Mouse (Mus musculus) megakaryocyte, embryonic 14.5 days (primary cell): ENCODE measurements around the gene Ccdc85b. TPM values are rescaled to one million over a fixed set of nuclear protein-coding genes. Genes with fewer than 3 reads are reported as not detected.

Source experiments
- H3K27me3 ChIP-seq: replicated peaks from 2 replicates; pipeline ENCODE3; 2012; ENCODE audit warnings: inconsistent platforms
- H3K36me3 ChIP-seq: replicated peaks from 2 replicates; pipeline ENCODE3; 2012; ENCODE audit warnings: low read length, inconsistent platforms, mixed read lengths
- H3K4me1 ChIP-seq: 2 replicates; pipeline ENCODE4 v1.6.1; 2012; ENCODE audit warnings: inconsistent platforms
- H3K4me3 ChIP-seq: replicated peaks from 2 replicates; pipeline ENCODE3; 2012; ENCODE audit warnings: moderate library complexity, mild to moderate bottlenecking, inconsistent platforms
- H3K9me3 ChIP-seq: 2 replicates; pipeline ENCODE4 v1.6.1; 2012; ENCODE audit warnings: inconsistent platforms
- FLI1 ChIP-seq: IDR thresholded peaks from 2 replicates; pipeline ENCODE4 v1.6.1; 2012; ENCODE audit warnings: low read length, inconsistent platforms, mixed read lengths
- GATA1 ChIP-seq: IDR thresholded peaks from 3 replicates; pipeline ENCODE4 v1.6.1; 2012; ENCODE audit warnings: mixed read lengths, low read length, inconsistent platforms, borderline replicate concordance
- polyA plus RNA-seq: library from polyadenylated mRNA; stranded (reverse); fragments of >175 nt; gene quantifications from 2 replicates; pipeline ENCODE4 v1.2.3, GENCODE M21; 2012; ENCODE audit warnings: low replicate concordance; ENCODE audit not compliant: insufficient read depth

Gene Ccdc85b
- polyA plus RNA-seq, 1 experiment, result 12.3 TPM

DNA sequence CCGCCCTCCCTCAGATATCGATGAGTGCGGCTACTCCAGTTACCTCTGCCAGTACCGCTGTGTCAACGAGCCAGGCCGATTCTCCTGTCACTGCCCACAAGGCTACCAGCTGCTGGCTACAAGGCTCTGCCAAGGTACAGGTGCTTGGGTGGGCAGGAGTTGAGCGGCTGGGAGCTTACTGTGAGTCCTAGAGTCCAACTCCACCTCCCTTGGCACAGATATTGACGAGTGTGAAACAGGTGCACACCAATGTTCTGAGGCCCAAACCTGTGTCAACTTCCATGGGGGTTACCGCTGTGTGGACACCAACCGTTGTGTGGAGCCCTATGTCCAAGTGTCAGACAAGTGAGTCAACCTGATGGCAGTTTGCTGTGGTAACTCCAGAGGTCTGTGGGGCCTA, 22.3 kb upstream of the Ccdc85b start:
- H3K27me3 ChIP-seq, result peaks cover 31% of the 10 kb centered on the region
- H3K4me1 ChIP-seq, result peaks cover 12% of the 10 kb centered on the region
- no peaks in the 10 kb centered on the region for H3K9me3 ChIP-seq
- TF ChIP-seq FLI1 (no peak), GATA1 (no peak)
- no peak overlapping the region for H3K4me3 ChIP-seq
- H3K36me3 ChIP-seq, result peaks cover 35% of the 10 kb centered on the region

- Histone ChIP-seq H3K27me3 (peaks cover 50% of the 10 kb centered on the region), H3K4me1 (peaks cover 27% of the 10 kb centered on the region), H3K9me3 (0 out of 2 replicates have a peak, but pooled peaks cover 3% of the 10 kb centered on the region), H3K4me3 (no peak overlapping the region), H3K36me3 (peaks cover 12% of the 10 kb centered on the region)
- TF ChIP-seq GATA1 (no peak), FLI1 (no peak)
Observed at GRCm38 (mm10) chr19:5477668-5478300, 20.1 kb upstream of the Ccdc85b start.

- H3K4me3 ChIP-seq, result no peak overlapping the region
- TF ChIP-seq FLI1 (no peak), GATA1 (no peak)
- peaks cover 50% of the 10 kb centered on the region for H3K27me3 ChIP-seq
Observed at GRCm38 (mm10) chr19:5477004-5477667, 19.4 kb upstream of the Ccdc85b start.

DNA sequence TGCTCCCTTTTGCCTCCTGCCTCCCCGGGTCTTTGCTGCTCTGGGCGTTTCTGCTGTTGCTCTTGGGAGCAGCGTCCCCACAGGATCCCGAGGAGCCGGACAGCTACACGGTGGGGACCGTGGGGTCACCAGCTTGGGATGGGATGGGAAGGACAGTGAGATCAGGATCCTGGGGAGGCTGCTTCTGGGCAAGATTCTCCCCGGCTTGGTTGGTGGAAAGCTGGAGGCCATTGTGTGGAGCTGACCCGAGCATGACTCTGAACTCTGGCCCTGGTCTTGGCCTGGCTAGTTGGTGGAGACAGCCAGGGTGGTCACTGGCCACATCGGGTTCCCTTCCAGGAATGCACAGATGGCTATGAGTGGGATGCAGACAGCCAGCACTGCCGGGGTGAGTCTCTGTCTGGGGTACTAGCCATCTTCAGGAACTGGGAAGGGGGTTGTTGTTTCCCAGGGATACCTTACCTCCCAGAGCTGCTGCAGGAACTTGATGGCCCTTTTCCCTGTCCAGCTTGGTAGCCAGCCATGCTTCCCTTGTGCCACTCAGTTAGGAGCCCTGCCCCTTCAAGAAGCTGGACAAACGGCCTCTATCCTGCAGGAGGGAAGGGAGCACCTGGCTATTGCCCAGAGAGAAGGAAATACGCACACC, 17.5 kb upstream of the Ccdc85b start:
- Histone ChIP-seq H3K36me3 (no peaks in the 10 kb centered on the region), H3K27me3 (peaks cover 52% of the 10 kb centered on the region), H3K4me3 (peak overlapping the region; percentile 84)

More at GRCm38 (mm10) chr19:5477004-5477667, 19.4 kb upstream of the Ccdc85b start:
- Histone ChIP-seq H3K9me3 (0 out of 2 replicates have a peak, but pooled peaks cover 3% of the 10 kb centered on the region), H3K36me3 (peaks cover 6% of the 10 kb centered on the region), H3K4me1 (peaks cover 27% of the 10 kb centered on the region)

DNA sequence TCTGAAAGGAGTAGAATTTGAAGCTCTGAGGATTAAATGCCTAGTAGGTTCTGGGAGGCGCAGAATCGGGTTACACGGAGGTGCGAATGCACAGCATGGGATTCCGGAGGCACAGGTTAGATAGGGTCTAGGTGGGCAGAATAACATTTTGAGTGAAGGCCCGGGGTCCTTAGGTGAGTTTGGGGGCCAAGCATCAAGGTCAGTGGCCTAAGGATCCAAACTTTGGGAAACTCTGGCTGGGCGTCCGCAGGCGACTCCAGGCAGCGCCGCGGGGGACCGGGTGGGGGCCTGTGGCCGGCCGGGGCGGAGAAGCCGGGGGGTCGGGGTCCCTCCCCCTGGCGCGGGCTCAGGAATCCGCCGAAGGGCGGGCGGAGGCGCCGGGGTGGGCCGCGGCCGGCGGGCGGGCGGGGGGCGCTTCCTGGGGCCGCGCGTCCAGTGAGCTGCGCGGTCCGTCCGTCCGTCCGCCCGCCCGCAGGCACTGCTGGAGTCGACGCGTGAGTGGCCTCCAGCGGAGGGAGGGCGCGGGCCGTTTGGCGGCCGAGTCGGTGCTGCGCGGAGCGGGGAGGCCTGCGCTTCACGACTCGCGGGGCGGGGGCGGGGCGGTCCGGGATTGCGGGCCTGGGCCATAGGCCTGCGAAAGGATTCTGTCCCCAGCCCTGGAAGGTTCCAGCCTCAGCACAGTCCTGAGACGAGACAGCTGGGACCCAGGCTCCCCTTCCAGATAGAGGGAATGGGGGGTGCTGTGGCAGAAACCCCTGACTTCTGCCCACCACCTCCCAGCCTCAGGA, 16.8 kb upstream of the Ccdc85b start:
- Histone ChIP-seq H3K36me3 (no peaks in the 10 kb centered on the region), H3K4me3 (peak overlapping the region; percentile 84), H3K9me3 (0 out of 2 replicates have a peak, but pooled peaks cover 3% of the 10 kb centered on the region), H3K4me1 (peaks cover 35% of the 10 kb centered on the region), H3K27me3 (peaks cover 51% of the 10 kb centered on the region)
- TF ChIP-seq GATA1 (no peak), FLI1 (no peak)

More for the DNA sequence above, 17.5 kb upstream of the Ccdc85b start:
- peaks cover 29% of the 10 kb centered on the region for H3K4me1 ChIP-seq
- H3K9me3 ChIP-seq, result 0 out of 2 replicates have a peak, but pooled peaks cover 3% of the 10 kb centered on the region
- TF ChIP-seq FLI1 (no peak), GATA1 (no peak)

GRCm38 (mm10) chr19:5473720-5474119, 16.0 kb upstream of the Ccdc85b start, which contains the start of gene Efemp2:
Gene Efemp2, plus strand, starts transcription at chr19:5473954.
- Histone ChIP-seq H3K4me1 (peaks cover 35% of the 10 kb centered on the region), H3K36me3 (no peaks in the 10 kb centered on the region), H3K9me3 (0 out of 2 replicates have a peak, but pooled peaks cover 3% of the 10 kb centered on the region), H3K27me3 (peaks cover 48% of the 10 kb centered on the region), H3K4me3 (peak within 1 kb of the TSS; percentile 84)
- TF ChIP-seq GATA1 (no peak), FLI1 (no peak)

DNA sequence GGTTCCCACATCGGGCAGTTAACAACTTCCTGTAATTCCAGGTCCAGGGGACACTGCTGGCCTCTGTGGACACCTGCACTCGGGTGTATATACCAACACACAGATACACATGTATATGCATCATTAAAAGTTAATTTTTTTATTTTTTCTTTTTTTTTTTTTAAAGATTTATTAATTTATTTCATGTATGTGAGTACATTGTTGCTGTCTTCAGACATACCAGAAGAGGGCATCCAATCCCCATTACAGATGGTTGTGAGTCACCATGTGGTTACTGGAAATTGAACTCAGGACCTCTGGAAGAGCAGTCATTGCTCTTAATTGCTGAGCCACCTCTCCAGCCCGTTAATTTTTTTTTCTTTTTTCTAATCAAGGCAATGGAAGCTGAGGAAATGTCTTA, 15.2 kb upstream of the Ccdc85b start:
- Histone ChIP-seq H3K27me3 (peaks cover 43% of the 10 kb centered on the region), H3K4me1 (peaks cover 43% of the 10 kb centered on the region), H3K4me3 (no peak overlapping the region), H3K36me3 (peaks cover 2% of the 10 kb centered on the region), H3K9me3 (0 out of 2 replicates have a peak, but pooled peaks cover 3% of the 10 kb centered on the region)
- TF ChIP-seq FLI1 (no peak), GATA1 (no peak)

DNA sequence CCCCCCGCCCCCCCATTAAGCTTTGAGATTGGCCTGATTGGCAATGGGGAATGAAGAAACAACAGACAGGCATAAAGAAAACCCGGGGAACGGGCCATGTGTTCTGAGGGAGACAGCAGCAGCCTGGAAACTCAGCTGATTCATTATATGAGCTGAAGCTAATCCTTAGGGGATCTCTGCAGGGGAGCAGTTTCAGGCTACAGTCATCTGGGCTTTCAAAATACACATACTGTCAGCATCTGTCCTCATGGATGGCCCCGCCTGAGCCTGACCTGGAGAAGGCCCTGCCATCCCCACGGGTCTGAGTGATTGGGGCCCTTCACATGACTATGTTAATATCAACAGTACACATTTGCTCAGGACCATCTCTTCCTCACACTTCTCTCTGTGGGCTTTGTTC, 14.2 kb upstream of the Ccdc85b start:
- no peak for TF ChIP-seq FLI1
- TF ChIP-seq GATA1, result no peak

DNA sequence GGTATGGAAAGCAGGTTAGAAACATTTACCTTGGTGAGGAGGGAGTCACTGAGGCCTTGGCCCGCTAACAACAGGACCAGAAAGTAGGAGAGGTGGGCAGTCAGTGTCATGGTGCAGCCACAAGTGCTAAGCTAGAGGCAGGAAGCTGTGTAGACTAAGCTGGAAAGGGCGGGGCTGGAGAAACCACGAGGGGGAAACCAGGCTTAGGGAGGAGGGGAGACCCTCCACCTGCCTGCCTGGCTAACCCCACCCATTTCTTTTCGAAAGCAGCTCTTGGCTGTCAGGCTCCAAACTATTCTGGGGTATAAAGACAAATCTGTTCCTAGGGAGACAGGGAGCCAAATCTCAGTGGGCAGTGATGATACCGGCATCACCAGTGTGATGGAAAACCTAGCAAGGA, 10.7 kb upstream of the Ccdc85b start, which contains the start of gene Ctsw:
Ctsw (minus strand) TSS at position 134 of the 400 bp plus-strand sequence.
- H3K9me3 ChIP-seq, result 0 out of 2 replicates have a peak, but pooled peaks cover 3% of the 10 kb centered on the region

More for the DNA sequence above, 14.2 kb upstream of the Ccdc85b start:
- H3K9me3 ChIP-seq, result 0 out of 2 replicates have a peak, but pooled peaks cover 3% of the 10 kb centered on the region
- peaks cover 12% of the 10 kb centered on the region for H3K36me3 ChIP-seq
- peaks cover 39% of the 10 kb centered on the region for H3K27me3 ChIP-seq
- H3K4me3 ChIP-seq, result no peak overlapping the region
- peaks cover 52% of the 10 kb centered on the region for H3K4me1 ChIP-seq

More for the DNA sequence above, 10.7 kb upstream of the Ccdc85b start, which contains the start of gene Ctsw:
- TF ChIP-seq FLI1 (no peak), GATA1 (no peak)
- H3K4me3 ChIP-seq, result no peak within 1 kb of the TSS
- peaks cover 47% of the 10 kb centered on the region for H3K36me3 ChIP-seq
- H3K4me1 ChIP-seq, result peaks cover 58% of the 10 kb centered on the region
- peaks cover 12% of the 10 kb centered on the region for H3K27me3 ChIP-seq
